Mouse (Mus musculus): Measurements from ENCODE around the gene Icam5. TPM values are rescaled to one million over a fixed set of nuclear protein-coding genes. Genes with fewer than 3 reads are reported as not detected.

Icam5 gene
- total RNA-seq, 1 experiment: 1.4 TPM

DNA sequence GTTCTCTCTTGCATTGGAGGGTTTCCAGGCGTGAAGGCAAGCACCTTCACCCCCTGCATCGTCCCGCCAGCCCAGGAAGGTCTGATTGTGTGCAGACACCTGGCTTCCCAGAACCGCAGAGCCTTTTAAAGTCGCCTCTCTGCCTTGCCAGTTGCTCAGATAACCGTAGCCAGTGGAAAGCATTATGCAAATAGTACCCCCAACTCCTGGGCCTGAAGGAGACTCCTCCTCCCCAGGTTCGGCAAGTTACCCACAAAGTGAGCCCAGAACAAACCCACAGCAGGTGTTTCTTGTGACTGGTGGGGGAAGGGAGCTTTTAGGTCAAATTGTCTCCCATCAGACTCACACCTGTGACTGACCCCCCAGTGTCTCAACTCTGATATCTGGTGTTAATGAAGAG is 43.9 kb upstream of the Icam5 start:
- H3K4me1 ChIP-seq (ENCODE audit: control insufficient read depth in 2 of 2, insufficient read depth in 2 of 2, low read length in 2 of 2, poor library complexity in 1 of 2): peaks cover 12 to 32% of the 10 kb centered on the region in 2 experiments; a peak in 3 of 4 replicates
- no peak overlapping the region for H3K9ac ChIP-seq (ENCODE audit: insufficient read depth, low read depth, low read length, poor library complexity, severe bottlenecking)
- no peak overlapping the region for H3K4me3 ChIP-seq (ENCODE audit: insufficient read depth in 1 of 2, low read depth in 1 of 2, low read length in 2 of 2, poor library complexity in 1 of 2, severe bottlenecking in 1 of 2)
- no peaks in the 10 kb centered on the region for H3K36me3 ChIP-seq (ENCODE audit: control insufficient read depth, insufficient read depth, low read length, poor library complexity, severe bottlenecking)
- peak overlapping the region; percentile 36; the same call in 1 of the 2 replicates for H3K27ac ChIP-seq (ENCODE audit: insufficient read depth, low read depth, low read length, poor library complexity, severe bottlenecking)
- TF ChIP-seq MAFK (IDR thresholded peaks at IDR 0.05; ENCODE audit: insufficient read depth, low read depth, low read length): no peak
- TF ChIP-seq ZC3H11A (IDR thresholded peaks at IDR 0.05; ENCODE audit: borderline replicate concordance, low read depth, low read length): no peak
- TF ChIP-seq ZNF384 (IDR thresholded peaks at IDR 0.05; ENCODE audit: low read depth, low read length): no peak
- no peak for TF ChIP-seq CHD2 (IDR thresholded peaks at IDR 0.05; ENCODE audit: low read depth, low read length)
- TF ChIP-seq HCFC1 (IDR thresholded peaks at IDR 0.05; ENCODE audit: borderline replicate concordance, insufficient read depth, low read length): no peak
- DNase-seq (ENCODE audit: low read depth, low spot score): no peak
- in situ Hi-C loops (cut with MboI; ENCODE audit: low sequenced_read_pairs in 2 of 2, unreplicated experiment in 2 of 2): no loop called here
- no peaks in the 10 kb centered on the region for H3K9me3 ChIP-seq (ENCODE audit: control insufficient read depth, insufficient read depth, low read depth, low read length)

DNA sequence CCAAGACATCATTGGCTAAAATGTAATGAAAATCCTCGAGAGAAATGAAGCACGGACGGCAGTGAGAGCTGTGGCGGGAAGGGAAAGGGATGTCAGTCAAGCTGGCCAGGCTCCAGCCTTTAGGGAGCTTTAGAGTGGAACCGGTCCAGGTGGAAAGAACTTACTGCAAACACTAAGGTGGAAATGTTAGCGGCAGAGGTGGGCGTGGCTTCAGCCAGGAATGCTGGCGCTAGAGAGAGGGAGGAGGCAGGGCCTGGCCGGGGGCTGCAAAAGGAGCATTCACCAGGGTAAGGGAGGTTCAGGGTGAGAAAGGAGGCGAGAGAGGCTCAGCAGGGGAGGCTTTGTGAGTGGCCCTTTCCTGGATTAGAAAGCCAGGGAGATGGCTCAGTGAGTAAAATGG is 41.0 kb upstream of the Icam5 start:
- Histone ChIP-seq H3K36me3 (ENCODE audit: control insufficient read depth, insufficient read depth, low read length, poor library complexity, severe bottlenecking) (no peaks in the 10 kb centered on the region), H3K4me3 (ENCODE audit: insufficient read depth in 1 of 2, low read depth in 1 of 2, low read length in 2 of 2, poor library complexity in 1 of 2, severe bottlenecking in 1 of 2) (peak overlapping the region in 1 of 2 experiments; percentile 4; a peak in 1 of 4 replicates), H3K9ac (ENCODE audit: insufficient read depth, low read depth, low read length, poor library complexity, severe bottlenecking) (no peak overlapping the region), H3K27ac (ENCODE audit: insufficient read depth, low read depth, low read length, poor library complexity, severe bottlenecking) (peak overlapping the region; percentile 68; the same call in 1 of the 2 replicates), H3K9me3 (ENCODE audit: control insufficient read depth, insufficient read depth, low read depth, low read length) (no peaks in the 10 kb centered on the region), H3K4me1 (ENCODE audit: control insufficient read depth in 2 of 2, insufficient read depth in 2 of 2, low read length in 2 of 2, poor library complexity in 1 of 2) (peaks cover 11 to 27% of the 10 kb centered on the region in 2 experiments)
- no peak for TF ChIP-seq MAFK (IDR thresholded peaks at IDR 0.05; ENCODE audit: insufficient read depth, low read depth, low read length)
- no peak for TF ChIP-seq ZNF384 (IDR thresholded peaks at IDR 0.05; ENCODE audit: low read depth, low read length)
- no peak for TF ChIP-seq CHD2 (IDR thresholded peaks at IDR 0.05; ENCODE audit: low read depth, low read length)
- DNase-seq (ENCODE audit: low read depth, low spot score): peak; percentile 84
- in situ Hi-C loops (cut with MboI; ENCODE audit: low sequenced_read_pairs in 2 of 2, unreplicated experiment in 2 of 2): loop anchor here in 1 of 2 experiments (10.0 kb wide), 1 partner anchor 86 kb away; no protein-coding TSS in a partner anchor

DNA sequence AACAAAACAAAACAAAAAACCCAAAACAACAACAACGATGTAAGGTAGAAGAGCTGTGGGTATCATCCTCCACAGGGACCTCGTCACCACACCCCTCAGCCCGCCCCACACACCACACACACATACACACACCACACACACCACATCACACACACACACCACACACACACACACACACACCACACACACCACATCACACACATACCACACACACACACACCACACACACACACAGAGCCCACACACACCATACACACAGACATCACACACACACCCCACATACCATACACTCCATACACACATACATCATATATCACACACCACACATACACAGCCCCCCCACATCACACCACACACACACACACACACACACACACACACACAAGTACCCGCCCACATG is 40.3 kb upstream of the Icam5 start:
- Histone ChIP-seq H3K9ac (ENCODE audit: insufficient read depth, low read depth, low read length, poor library complexity, severe bottlenecking) (no peak overlapping the region), H3K9me3 (ENCODE audit: control insufficient read depth, insufficient read depth, low read depth, low read length) (no peaks in the 10 kb centered on the region), H3K27ac (ENCODE audit: insufficient read depth, low read depth, low read length, poor library complexity, severe bottlenecking) (peak overlapping the region; percentile 68; the same call in 1 of the 2 replicates), H3K36me3 (ENCODE audit: control insufficient read depth, insufficient read depth, low read length, poor library complexity, severe bottlenecking) (no peaks in the 10 kb centered on the region), H3K4me3 (ENCODE audit: insufficient read depth in 1 of 2, low read depth in 1 of 2, low read length in 2 of 2, poor library complexity in 1 of 2, severe bottlenecking in 1 of 2) (no peak overlapping the region), H3K4me1 (ENCODE audit: control insufficient read depth in 2 of 2, insufficient read depth in 2 of 2, low read length in 2 of 2, poor library complexity in 1 of 2) (peaks cover 11 to 27% of the 10 kb centered on the region in 2 experiments)
- in situ Hi-C loops (cut with MboI; ENCODE audit: low sequenced_read_pairs in 2 of 2, unreplicated experiment in 2 of 2): loop anchor here in 1 of 2 experiments (10.0 kb wide), 1 partner anchor 87 kb away; no protein-coding TSS in a partner anchor
- no peak for DNase-seq (ENCODE audit: low read depth, low spot score)
- TF ChIP-seq ZNF384 (IDR thresholded peaks at IDR 0.05; ENCODE audit: low read depth, low read length) (no peak), HCFC1 (IDR thresholded peaks at IDR 0.05; ENCODE audit: borderline replicate concordance, insufficient read depth, low read length) (no peak), ZC3H11A (IDR thresholded peaks at IDR 0.05; ENCODE audit: borderline replicate concordance, low read depth, low read length) (no peak), MAFK (IDR thresholded peaks at IDR 0.05; ENCODE audit: insufficient read depth, low read depth, low read length) (no peak), CHD2 (IDR thresholded peaks at IDR 0.05; ENCODE audit: low read depth, low read length) (no peak)

DNA sequence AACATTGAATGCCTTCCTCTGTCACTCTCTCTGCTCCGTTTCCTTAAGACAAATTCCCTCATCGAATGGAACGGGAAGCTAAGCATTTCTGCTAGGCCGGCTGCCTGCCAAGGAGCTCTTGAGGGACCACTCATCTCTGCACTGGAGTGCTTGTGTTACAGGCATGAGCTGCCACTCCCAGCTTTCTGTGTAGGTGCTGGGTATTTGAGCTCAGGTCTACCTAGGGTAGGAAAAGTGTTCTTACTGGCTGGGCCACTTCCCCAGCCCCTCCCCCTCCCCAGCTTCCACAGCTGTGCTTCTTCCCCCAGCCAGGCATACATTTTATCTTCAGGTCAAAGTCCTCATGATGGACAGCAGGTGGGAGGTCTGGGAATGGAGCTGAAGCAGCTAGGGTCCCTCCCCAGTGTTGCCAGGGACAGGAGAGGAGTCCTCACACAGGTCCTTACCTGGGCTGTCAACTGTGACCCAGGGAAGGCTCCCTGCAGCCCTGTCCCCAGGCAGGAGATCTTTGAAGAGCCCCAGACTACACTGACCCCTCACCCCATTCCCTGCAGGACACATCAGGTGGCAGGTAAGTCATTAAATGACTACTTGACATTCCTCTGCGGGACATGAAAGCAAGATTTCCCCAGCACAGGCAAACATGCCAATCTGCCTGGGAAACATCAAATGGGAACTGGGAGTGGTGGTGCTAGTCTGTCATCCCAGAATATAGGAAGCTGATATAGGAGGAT is 38.5 kb upstream of the Icam5 start:
- TF ChIP-seq CHD2 (IDR thresholded peaks at IDR 0.05; ENCODE audit: low read depth, low read length): no peak
- no peak for TF ChIP-seq ZNF384 (IDR thresholded peaks at IDR 0.05; ENCODE audit: low read depth, low read length)
- no peak for TF ChIP-seq HCFC1 (IDR thresholded peaks at IDR 0.05; ENCODE audit: borderline replicate concordance, insufficient read depth, low read length)
- TF ChIP-seq MAFK (IDR thresholded peaks at IDR 0.05; ENCODE audit: insufficient read depth, low read depth, low read length): no peak
- no peak for TF ChIP-seq ZC3H11A (IDR thresholded peaks at IDR 0.05; ENCODE audit: borderline replicate concordance, low read depth, low read length)
- Histone ChIP-seq H3K36me3 (ENCODE audit: control insufficient read depth, insufficient read depth, low read length, poor library complexity, severe bottlenecking) (no peaks in the 10 kb centered on the region), H3K4me3 (ENCODE audit: insufficient read depth in 1 of 2, low read depth in 1 of 2, low read length in 2 of 2, poor library complexity in 1 of 2, severe bottlenecking in 1 of 2) (no peak overlapping the region), H3K9me3 (ENCODE audit: control insufficient read depth, insufficient read depth, low read depth, low read length) (no peaks in the 10 kb centered on the region), H3K4me1 (ENCODE audit: control insufficient read depth in 2 of 2, insufficient read depth in 2 of 2, low read length in 2 of 2, poor library complexity in 1 of 2) (peaks cover 9 to 20% of the 10 kb centered on the region in 2 experiments), H3K27ac (ENCODE audit: insufficient read depth, low read depth, low read length, poor library complexity, severe bottlenecking) (no peak overlapping the region), H3K9ac (ENCODE audit: insufficient read depth, low read depth, low read length, poor library complexity, severe bottlenecking) (no peak overlapping the region)
- DNase-seq (ENCODE audit: low read depth, low spot score): no peak
- in situ Hi-C loops (cut with MboI; ENCODE audit: low sequenced_read_pairs in 2 of 2, unreplicated experiment in 2 of 2): loop anchor here in 1 of 2 experiments (10.0 kb wide), 1 partner anchor 89 kb away; no protein-coding TSS in a partner anchor
